Mouse (Mus musculus) retina, postnatal 7 days (tissue): Measurements from ENCODE around the gene Mtg1.

Experiments used
- DNase-seq: peaks from one replicate; pipeline ENCODE4 v3.0.0-alpha.2; 2012; ENCODE audit warnings: low read depth, low spot score

Gene Mtg1

GRCm38 (mm10) chr7:140188391-140189328 lies 51.3 kb downstream of the Mtg1 start:
- peak; percentile 16 for DNase-seq

GRCm38 (mm10) chr7:140190435-140190834 lies 53.1 kb downstream of the Mtg1 start:
- DNase-seq: no peak

GRCm38 (mm10) chr7:140192445-140192844 lies 55.1 kb downstream of the Mtg1 start:
- DNase-seq: no peak

GRCm38 (mm10) chr7:140192851-140193250 lies 55.5 kb downstream of the Mtg1 start:
- no peak for DNase-seq

- no peak for DNase-seq
Observed at GRCm38 (mm10) chr7:140194031-140194430, 56.7 kb downstream of the Mtg1 start.

GRCm38 (mm10) chr7:140196002-140196401 lies 58.6 kb downstream of the Mtg1 start:
- DNase-seq: no peak
